Mouse (Mus musculus): ENCODE measurements at regions not wholly inside any gene's neighbourhood (a gene's known extent, or its start where the extent isn't known, plus 50 kb on each side); places are given as distances from the start of the nearest gene placed in this dataset.

DNA sequence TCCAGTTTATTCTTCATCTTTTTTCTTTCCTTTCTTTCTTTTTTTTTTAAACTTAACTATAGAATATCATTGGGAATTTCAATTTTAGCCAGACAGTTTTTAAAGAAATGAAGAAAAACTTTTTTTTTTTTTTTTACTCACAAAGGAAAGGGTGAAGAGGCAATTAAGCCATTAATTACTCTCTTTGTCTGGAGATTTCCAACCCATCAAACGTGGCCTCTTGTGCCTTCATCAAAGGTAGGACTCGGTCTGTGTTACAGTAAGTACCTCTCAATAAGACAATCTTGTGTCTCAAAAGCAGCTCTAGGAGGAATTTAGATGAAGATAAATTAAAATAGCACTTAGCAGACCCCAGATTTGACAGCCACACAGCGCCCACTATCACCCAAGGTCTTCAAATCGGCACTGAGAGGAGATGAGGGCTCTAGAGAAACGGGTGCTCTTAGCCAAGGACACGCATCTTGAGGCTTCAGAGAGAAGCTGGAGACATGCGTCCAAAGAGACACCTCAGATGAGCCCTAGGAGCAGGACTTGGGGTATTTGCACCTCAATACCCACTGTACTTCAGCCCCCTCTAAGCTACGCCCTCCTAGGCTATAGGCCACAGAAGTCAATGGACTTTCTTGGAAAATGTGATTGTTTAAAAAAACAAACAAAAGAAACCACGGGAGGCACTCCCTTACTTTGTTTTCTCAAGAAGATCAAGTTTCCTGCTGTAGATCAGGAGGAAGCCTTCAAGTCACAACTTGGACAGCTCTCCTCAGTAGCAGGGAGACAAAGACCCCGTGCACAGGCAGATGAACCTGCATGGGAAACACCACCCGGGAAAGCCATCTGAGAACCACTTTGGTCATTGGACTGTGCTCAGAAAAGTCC, 176.8 kb upstream of the Spred2 start:
- no peak for TF ChIP-seq CTCF (IDR thresholded peaks at IDR 0.05; ENCODE audit: extremely low read depth, insufficient read depth, low read length)
- no peak for TF ChIP-seq POLR2A (IDR thresholded peaks at IDR 0.05; ENCODE audit: extremely low read depth, insufficient read depth, low read length)

Data from cortical plate, adult 2 months (tissue).